Mouse (Mus musculus) liver, embryonic 15.5 days (tissue): Measurements from ENCODE around the gene Zfp846. TPM values are rescaled to one million over a fixed set of nuclear protein-coding genes. Genes with fewer than 3 reads are reported as not detected.

Source experiments
- ATAC-seq: fragments of 200-750 bp; cut with Nextera tagmentation; 2 replicates; pipeline ENCODE4 v1.8.0; 2017; ENCODE audit warnings: moderate number of reproducible peaks, mild to moderate bottlenecking, moderate library complexity; ENCODE audit not compliant: insufficient read depth
- H3K27ac ChIP-seq: fragments of 300-500 bp; sonication (generic); replicated peaks from 2 replicates; pipeline ENCODE4 v1.5.1; 2015; ENCODE audit warnings: mild to moderate bottlenecking, inconsistent platforms
- H3K27me3 ChIP-seq: fragments of 300-500 bp; sonication (generic); 2 replicates; pipeline ENCODE4 v1.6.1; 2015; ENCODE audit warnings: mild to moderate bottlenecking, inconsistent platforms
- H3K36me3 ChIP-seq: fragments of 300-500 bp; sonication (generic); replicated peaks from 2 replicates; pipeline ENCODE4 v1.6.1; 2015; ENCODE audit warnings: moderate library complexity, mild to moderate bottlenecking, inconsistent platforms
- H3K4me1 ChIP-seq: fragments of 300-500 bp; sonication (generic); replicated peaks from 2 replicates; pipeline ENCODE4 v1.6.1; 2015; ENCODE audit warnings: inconsistent platforms
- H3K4me2 ChIP-seq: fragments of 300-500 bp; sonication (generic); 2 replicates; pipeline ENCODE4 v1.6.1; 2015; ENCODE audit warnings: moderate library complexity, mild to moderate bottlenecking, inconsistent platforms
- H3K4me3 ChIP-seq: fragments of 300-500 bp; sonication (generic); replicated peaks from 2 replicates; pipeline ENCODE4 v1.5.1; 2015; ENCODE audit warnings: mild to moderate bottlenecking, inconsistent platforms
- H3K9ac ChIP-seq: fragments of 300-500 bp; sonication (generic); 2 replicates; pipeline ENCODE4 v1.6.1; 2015; ENCODE audit warnings: moderate library complexity, mild to moderate bottlenecking, inconsistent platforms
- H3K9me3 ChIP-seq: fragments of 300-500 bp; sonication (generic); replicated peaks from 2 replicates; pipeline ENCODE4 v1.6.1; 2016; ENCODE audit warnings: inconsistent platforms
- WGBS: fragments of 180-500 bp; shearing (Covaris S2); methylation state at CpG from one replicate; pipeline ENCODE4 v1.1.7; 2015; ENCODE audit warnings: mixed read lengths; ENCODE audit not compliant: insufficient replicate concordance; 5-methylcytosine and 5-hydroxymethylcytosine counted together
- polyA plus RNA-seq: library from polyadenylated mRNA; unstranded; fragments of >200 nt; fragmentation: Nextera tagmentation; extraction: Ambion mirVana; gene quantifications from 2 replicates; pipeline ENCODE4 v1.2.1, GENCODE M21; 2015

Gene Zfp846
- polyA plus RNA-seq, 1 experiment from 2014 or later: 2.2 TPM

DNA sequence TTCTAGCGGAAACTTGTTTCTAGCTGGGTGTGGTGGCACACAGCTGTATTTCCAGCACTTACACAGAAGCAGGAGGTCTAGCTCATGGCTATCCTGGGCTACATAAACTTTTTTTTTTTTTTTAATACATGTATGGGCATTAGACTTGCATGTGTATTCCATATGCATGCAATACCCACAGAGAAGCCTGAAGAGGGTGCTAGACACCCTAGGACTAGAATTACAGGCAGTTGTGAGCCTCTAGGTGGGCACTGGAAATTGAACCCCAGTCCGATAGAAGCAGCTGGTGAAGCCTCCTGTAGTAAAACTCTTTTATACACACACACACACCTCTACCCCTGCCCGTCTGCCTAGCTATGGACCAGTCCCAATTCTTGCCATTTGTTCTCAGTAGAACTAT, 72.8 kb downstream of the Zfp846 start:
- Histone ChIP-seq H3K9me3 (no peaks in the 10 kb centered on the region), H3K4me3 (peak overlapping the region; percentile 96), H3K4me2 (peak overlapping the region; percentile 87), H3K27me3 (no peaks in the 10 kb centered on the region), H3K27ac (no peak overlapping the region), H3K4me1 (peaks cover 53% of the 10 kb centered on the region), H3K36me3 (peaks cover 57% of the 10 kb centered on the region), H3K9ac (no peak overlapping the region)
- WGBS: 85% methylated on average over 3 of the region's 3 CpGs
- no peak for ATAC-seq

Other genes with a start within 250 kb of the Zfp846 start
- not detected in 2 replicates for gene Olfr18, start 245.2 kb upstream of the Zfp846 start, polyA plus RNA-seq
- gene Zfp560, start 196.1 kb upstream of the Zfp846 start, polyA plus RNA-seq: 9.4 and 10.1 TPM in 2 replicates
- 3.0 and 3.7 TPM in 2 replicates for gene Zfp26, start 121.1 kb upstream of the Zfp846 start, polyA plus RNA-seq
- 6.4 and 7.6 TPM in 2 replicates for gene Zfp426, start 88.5 kb upstream of the Zfp846 start, polyA plus RNA-seq
- 12.3 and 12.9 TPM in 2 replicates for gene Zfp266, start 59.9 kb upstream of the Zfp846 start, polyA plus RNA-seq
- gene Ubl5, start 61.6 kb downstream of the Zfp846 start, polyA plus RNA-seq: 181 and 228 TPM in 2 replicates
- gene Fbxl12, start 63.5 kb downstream of the Zfp846 start, polyA plus RNA-seq: 4.5 and 4.9 TPM in 2 replicates
- 23.1 and 23.5 TPM in 2 replicates for gene Pin1, start 70.8 kb downstream of the Zfp846 start, polyA plus RNA-seq
- gene Olfm2, start 165.1 kb downstream of the Zfp846 start, polyA plus RNA-seq: 0.20 and 0.30 TPM in 2 replicates
- gene Col5a3, start 233.8 kb downstream of the Zfp846 start, polyA plus RNA-seq: 0.24 and 0.29 TPM in 2 replicates
- not detected in 2 replicates for gene Rdh8, start 237.2 kb downstream of the Zfp846 start, polyA plus RNA-seq